Mouse (Mus musculus): ENCODE measurements at regions not wholly inside any gene's neighbourhood (a gene's known extent, or its start where the extent isn't known, plus 50 kb on each side); places are given as distances from the start of the nearest gene placed in this dataset.

GRCm38 (mm10) chr17:84070596-84070995, 117.2 kb downstream of the Zfp36l2 start:
- no peak for DNase-seq

GRCm38 (mm10) chr17:84067102-84067501, 120.6 kb downstream of the Zfp36l2 start:
- DNase-seq = no peak

GRCm38 (mm10) chr17:84063791-84064190, 124.0 kb downstream of the Zfp36l2 start:
- DNase-seq = no peak

DNA sequence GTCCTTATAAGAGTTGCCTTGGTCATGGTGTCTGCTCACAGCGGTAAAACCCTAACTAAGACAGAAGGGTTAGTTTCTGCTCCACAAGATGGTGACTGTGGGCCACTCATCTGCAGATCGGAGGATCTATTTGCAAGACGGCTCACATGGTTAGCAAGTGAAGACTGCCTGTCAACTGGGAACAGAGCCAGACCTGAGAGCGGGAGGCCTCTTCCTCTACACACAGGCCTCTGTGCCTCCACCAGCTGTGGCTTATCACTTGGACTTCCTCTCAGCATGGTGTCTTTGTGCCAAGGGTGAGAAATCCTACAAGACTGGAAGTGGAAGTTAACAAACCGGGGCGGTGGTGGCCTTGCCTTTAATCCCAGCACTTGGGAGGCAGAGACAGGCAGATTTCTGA, 126.1 kb downstream of the Zfp36l2 start:
- DNase-seq = no peak

- DNase-seq = no peak
These were observed 131.3 kb downstream of the Zfp36l2 start for GRCm38 (mm10) chr17:84056469-84056868.

DNA sequence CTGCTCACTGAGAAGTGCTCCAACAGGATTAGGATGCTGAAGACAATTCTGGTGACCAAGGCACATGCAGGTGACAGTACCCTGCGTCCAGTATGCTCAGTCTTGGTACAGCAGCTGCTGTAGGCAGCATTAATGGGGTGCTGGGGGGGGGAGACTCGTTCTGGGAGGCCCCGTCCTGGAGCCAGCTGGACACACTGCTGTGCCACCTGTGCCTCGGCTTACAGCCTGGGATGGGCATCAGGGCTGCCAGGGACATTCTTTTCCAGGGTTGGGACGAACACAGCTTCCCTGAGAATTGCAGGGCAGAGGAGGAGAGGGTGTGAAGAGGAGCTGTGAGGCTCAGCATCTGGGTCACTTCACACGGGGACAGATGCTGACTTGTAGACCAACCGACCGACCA, 135.3 kb downstream of the Zfp36l2 start:
- no peak for DNase-seq

DNA sequence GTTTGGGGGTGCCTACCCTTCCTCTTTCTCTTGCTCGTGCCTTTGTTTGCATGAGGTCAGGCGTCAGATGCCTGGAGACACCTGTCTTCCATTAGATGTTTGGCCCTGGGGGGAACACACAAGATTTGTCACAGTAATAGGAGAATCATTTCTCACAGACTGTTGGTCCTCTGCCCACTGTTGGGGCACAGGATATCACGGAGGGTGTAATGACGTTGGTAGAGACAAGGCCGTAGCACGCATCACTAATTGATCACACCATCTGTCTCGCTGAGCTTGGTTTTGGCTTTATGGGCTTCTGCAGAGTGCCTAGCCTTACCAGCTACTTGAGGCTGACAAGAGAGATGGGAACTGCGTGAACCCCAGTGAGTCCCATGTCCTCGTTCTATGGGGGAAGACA, 136.5 kb downstream of the Zfp36l2 start:
- DNase-seq = no peak

GRCm38 (mm10) chr17:84048533-84048932, 139.2 kb downstream of the Zfp36l2 start:
- DNase-seq = no peak

DNA sequence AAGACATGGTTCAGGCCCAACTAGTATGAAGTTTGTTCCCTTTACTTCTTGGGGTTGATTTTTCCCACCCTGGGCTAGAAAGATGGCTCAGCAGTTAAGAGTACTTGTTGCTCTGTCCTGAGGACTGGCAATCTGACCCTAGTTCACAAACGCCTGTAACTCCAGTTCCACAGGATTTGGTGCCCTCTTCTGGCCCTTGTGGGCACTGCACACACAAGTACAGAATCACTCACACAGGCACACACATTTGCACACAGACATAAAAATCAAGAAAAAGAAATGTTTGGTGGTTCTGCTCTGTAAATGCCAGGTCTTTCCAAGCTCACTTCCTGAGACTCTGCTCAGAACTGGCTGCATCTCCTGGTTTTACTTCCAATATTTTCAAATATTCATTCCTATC, 140.2 kb downstream of the Zfp36l2 start:
- DNase-seq = no peak

- DNase-seq = no peak
These were observed 141.9 kb downstream of the Zfp36l2 start for GRCm38 (mm10) chr17:84045812-84046211.

GRCm38 (mm10) chr17:84044472-84044936, 143.2 kb downstream of the Zfp36l2 start:
- no peak for DNase-seq

- DNase-seq = no peak
These were observed 144.6 kb downstream of the Zfp36l2 start for GRCm38 (mm10) chr17:84043102-84043501.

GRCm38 (mm10) chr17:84039444-84039843, 148.3 kb downstream of the Zfp36l2 start:
- no peak for DNase-seq

GRCm38 (mm10) chr17:84037580-84038304, 150.0 kb downstream of the Zfp36l2 start:
- no peak for DNase-seq

DNA sequence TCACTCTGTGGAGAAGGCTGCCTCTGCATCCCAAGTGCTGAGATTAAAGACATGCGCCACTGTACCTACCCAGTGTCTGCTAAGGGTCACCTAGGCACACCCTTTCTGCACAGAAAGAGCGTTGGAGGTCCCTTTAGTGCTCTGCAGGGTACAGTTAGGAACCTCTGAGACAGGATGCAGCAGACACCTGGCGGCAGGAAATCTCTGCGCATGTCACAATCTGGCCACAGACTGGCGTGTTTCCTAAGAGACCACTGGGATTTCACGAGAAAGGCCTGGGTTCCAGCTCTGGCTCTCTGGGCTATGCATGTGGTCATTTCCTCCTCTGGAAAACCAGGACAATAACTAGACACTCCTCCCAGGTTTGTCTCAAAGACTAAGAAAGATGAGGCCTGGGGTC, 151.7 kb downstream of the Zfp36l2 start:
- DNase-seq = no peak

DNA sequence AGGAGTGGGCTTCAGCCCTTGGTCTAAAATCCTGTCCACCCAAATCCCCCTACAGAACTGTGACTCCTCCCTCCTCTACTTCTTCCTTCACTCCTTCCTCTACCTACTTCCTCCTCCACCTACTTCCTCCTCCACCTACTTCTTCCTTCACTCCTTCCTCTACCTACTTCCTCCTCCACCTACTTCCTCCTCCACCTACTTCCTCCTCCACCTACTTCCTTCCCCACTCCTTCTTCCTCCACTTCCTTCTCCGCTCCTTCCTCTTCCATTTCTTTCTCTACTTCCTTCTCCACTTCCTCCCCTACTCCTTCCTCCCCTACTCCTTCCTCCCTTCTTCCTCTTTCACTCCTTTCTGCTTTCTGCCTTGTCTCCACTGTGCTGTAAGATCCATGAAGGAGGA, 152.9 kb downstream of the Zfp36l2 start:
- no peak for DNase-seq

DNA sequence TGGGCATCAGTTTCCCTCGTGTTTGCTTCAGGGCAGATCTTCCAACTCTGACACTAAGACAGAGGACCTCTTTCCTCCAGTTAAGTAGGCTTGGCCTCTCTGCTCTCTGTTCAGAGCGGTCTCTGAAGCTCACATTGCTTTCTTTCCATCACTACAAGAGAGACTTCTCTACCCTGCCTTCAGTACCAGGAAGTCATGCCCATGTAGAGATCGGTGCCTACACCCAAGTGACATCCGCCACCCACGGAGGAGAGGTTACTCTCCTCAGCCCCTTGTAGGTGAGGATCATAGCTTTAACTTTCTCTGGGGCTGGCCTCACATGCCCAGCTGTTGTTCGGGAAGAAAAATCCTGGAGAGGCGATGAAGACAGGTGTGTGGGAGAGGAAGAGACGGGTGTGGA, 155.3 kb downstream of the Zfp36l2 start:
- no peak for DNase-seq

GRCm38 (mm10) chr17:84031833-84032232, 155.9 kb downstream of the Zfp36l2 start:
- DNase-seq = no peak

GRCm38 (mm10) chr17:84031381-84031780, 156.4 kb downstream of the Zfp36l2 start:
- DNase-seq = no peak

DNA sequence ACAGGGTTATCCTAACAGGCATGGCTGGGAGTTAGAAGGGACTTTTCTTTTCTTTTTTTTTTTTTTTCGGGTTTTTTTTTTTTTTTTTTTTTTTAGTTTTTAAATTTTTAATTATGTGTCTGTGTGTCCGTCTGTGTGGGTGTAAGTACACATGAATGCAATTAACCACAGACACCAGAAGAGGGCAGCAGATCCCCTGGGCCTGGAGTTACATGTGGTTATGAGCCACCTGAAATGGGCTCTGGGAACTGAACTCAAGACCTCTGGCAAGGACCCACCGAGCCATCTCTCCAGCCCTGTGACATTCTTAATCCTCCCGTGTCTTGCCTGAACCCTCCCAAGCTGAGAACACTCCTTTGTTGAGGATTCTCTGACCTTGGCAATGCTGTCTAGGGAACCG, 157.0 kb downstream of the Zfp36l2 start:
- no peak for DNase-seq

DNA sequence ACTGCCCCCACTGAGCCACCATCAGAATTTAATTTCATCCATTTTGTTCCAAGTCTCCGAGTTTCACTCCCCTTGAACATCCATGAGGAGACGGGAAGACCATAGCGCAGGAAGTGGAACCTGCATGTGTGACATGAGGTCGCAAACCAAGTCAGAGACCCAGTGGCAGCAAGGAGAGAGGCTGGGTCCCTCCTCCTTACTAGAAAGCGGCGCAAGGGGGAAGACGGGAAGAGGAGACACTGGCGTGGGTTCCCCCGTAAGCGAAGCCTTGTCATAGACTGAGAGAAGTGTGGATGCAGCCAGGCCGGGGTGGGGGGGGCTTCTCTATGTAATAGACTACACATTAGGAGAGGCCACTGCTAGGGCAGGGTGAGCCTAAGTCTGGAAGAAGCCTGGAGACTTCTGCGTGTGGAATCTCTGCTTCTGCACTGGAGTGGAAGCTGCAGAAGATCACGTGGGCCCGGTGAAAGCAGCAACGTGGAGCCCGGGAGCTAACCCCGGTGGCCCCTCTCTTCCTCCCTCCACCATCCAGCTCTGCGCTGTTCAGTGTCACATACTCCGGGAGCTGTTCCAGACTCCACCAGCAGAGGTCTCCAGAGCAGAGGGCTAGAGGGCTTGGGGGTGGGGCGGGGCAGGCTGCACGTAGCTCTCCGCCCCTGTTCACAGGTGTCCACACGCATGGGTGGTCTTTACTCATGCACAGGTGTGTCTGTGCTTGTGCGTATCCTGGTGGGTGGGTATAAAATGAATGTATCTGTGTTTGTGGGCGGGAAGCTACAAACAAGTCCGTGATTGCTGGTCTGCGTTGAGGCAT, 159.4 kb downstream of the Zfp36l2 start:
- peak; percentile 75 for DNase-seq

DNA sequence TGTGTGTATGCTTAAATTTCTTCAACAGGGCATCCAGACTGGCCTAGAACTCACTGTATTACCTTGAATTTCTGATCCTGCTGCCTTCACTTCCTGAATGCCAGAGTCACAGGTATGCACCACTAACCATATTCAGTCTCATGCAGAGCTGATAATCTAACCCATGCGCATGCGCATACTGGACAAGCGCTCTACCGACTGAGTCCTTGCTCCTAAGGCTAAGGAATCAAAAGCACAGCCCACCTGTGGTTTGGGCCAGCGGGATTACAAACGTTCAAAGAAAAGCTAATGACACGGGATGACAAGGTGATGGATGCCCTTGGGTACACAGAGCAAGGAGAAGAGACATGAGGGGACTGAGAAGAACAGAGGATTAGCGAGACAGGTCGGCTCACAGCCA, 160.5 kb downstream of the Zfp36l2 start:
- DNase-seq = no peak

DNA sequence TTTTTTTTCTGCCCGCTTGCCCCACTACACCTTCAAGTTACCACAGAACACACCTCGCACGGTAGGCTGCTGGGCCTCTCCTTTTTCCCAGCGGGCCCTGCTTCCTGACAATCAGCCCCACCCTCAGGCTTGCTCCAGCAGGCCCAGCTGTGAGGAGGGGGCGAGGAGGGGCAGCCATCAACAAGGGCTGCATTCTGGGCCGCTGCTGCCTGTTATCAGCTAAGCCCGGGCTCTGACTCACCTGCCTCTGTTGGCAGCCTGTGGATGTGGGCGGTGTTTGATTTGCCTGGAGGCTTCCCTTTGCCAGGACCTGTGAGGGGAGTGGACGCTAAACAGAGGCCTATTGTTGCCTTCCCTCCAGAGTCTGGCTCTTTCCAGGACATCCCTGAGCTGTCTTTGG, 161.6 kb downstream of the Zfp36l2 start:
- DNase-seq = peak; percentile 48

DNA sequence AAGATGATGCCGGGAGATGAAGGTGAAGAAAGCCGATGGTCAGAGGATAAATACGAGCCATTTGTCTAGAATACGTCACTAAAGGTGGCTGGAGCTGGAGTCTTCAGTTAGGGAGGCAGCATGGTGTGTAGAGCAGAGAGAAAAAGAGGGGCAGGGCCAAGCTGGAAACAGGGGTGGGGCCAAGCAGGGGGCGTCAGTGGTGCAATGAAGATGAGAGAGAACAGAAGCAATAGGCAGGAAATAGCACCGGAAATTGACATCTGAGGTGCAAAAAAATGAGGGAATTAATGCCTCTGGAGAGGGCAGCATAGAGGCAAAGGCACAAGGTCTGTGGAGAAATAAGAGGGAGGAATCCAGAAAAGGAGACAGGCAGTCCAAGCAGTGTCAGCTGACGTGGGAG, 165.4 kb downstream of the Zfp36l2 start:
- no peak for DNase-seq

Data from right cerebral cortex, adult 18-20 months (tissue).